Mouse (Mus musculus): Measurements from ENCODE around the gene Vpreb2.

DNA sequence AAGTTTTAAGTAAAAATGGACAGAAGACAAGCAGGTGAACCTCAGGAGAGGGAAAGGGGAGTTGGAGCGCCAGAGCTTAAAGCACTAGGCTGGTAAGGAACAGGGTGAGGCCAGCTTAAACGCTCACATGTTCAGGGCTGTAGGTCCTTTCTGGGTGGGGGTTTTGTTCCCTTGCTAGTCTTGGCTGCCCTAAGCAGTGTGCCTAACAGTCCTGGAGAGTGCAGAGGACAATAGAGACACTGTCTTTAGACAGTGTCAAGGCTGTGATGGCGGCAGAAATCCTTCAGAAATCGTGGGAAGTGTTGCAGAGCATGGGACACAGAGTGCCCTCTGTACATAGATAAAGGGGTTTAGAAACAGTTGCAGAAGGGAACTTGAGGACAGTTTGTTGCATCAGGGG, 30.2 kb upstream of the Vpreb2 start:
- TF ChIP-seq CTCF (IDR thresholded peaks at IDR 0.05; ENCODE audit: low read depth) (no peak), EP300 (IDR thresholded peaks at IDR 0.05; ENCODE audit: low read depth) (no peak)

Data from heart, postnatal 0 days (tissue).